Mouse (Mus musculus): ENCODE measurements around the gene Akap13.

GRCm38 (mm10) chr7:75669416-75669815, 214.1 kb downstream of the Akap13 start:
- TF ChIP-seq CTCF (IDR thresholded peaks at IDR 0.05; ENCODE audit: low read depth) (no peak), EP300 (IDR thresholded peaks at IDR 0.05; ENCODE audit: low read depth) (no peak)
